Mouse (Mus musculus) bone marrow macrophage, adult 2 months (primary cell): ENCODE data around the gene Tnrc18. TPM values are rescaled to one million over a fixed set of nuclear protein-coding genes. Genes with fewer than 3 reads are reported as not detected.

ENCODE experiments used
- H3K27ac ChIP-seq: 2 replicates; pipeline ENCODE4 v1.5.1; 2012; ENCODE audit warnings: low read depth, low read length; ENCODE audit not compliant: insufficient read depth
- H3K4me1 ChIP-seq: 2 replicates; pipeline ENCODE4 v1.6.1; 2012; ENCODE audit warnings: low read length; ENCODE audit not compliant: control insufficient read depth, insufficient read depth
- H3K4me3 ChIP-seq: 2 replicates; pipeline ENCODE4 v1.5.1; 2012; ENCODE audit warnings: mild to moderate bottlenecking, low read length, moderate library complexity; ENCODE audit not compliant: insufficient read depth
- CTCF ChIP-seq: IDR thresholded peaks from 2 replicates; pipeline ENCODE4 v1.5.1; 2012; ENCODE audit warnings: low read depth, mild to moderate bottlenecking, low read length, moderate library complexity
- POLR2A ChIP-seq: IDR thresholded peaks from 2 replicates; pipeline ENCODE4 v1.6.1; 2012; ENCODE audit warnings: mild to moderate bottlenecking, low read depth, low read length, borderline replicate concordance
- polyA plus RNA-seq: library from polyadenylated mRNA; stranded (reverse); fragments of >200 nt; gene quantifications from 2 replicates; pipeline ENCODE4 v1.2.4, GENCODE M21; 2012; ENCODE audit not compliant: missing spikeins, insufficient read depth, insufficient read length

Gene Tnrc18
- polyA plus RNA-seq, 1 experiment, result 64.5 TPM

GRCm38 (mm10) chr5:142794582-142794981 lies 22.9 kb downstream of the Tnrc18 start:
- no peak for TF ChIP-seq CTCF
- TF ChIP-seq POLR2A, result no peak
- Histone ChIP-seq H3K4me1 (peaks cover 59% of the 10 kb centered on the region), H3K27ac (peak overlapping the region; percentile 88), H3K4me3 (peak overlapping the region; percentile 59)

- Histone ChIP-seq H3K4me3 (peak overlapping the region; percentile 59), H3K4me1 (peaks cover 59% of the 10 kb centered on the region), H3K27ac (peak overlapping the region; percentile 47)
- TF ChIP-seq CTCF, result no peak
- no peak for TF ChIP-seq POLR2A
Measured at GRCm38 (mm10) chr5:142794161-142794560, 23.3 kb downstream of the Tnrc18 start.

GRCm38 (mm10) chr5:142792594-142792993 lies 24.9 kb downstream of the Tnrc18 start:
- H3K4me1 ChIP-seq, result peaks cover 49% of the 10 kb centered on the region
- TF ChIP-seq CTCF (no peak), POLR2A (no peak)
- no peak overlapping the region for H3K4me3 ChIP-seq
- no peak overlapping the region for H3K27ac ChIP-seq

- no peak for TF ChIP-seq POLR2A
- TF ChIP-seq CTCF, result no peak
- Histone ChIP-seq H3K4me1 (peaks cover 30% of the 10 kb centered on the region), H3K4me3 (no peak overlapping the region), H3K27ac (no peak overlapping the region)
Measured at GRCm38 (mm10) chr5:142788279-142788678, 29.2 kb downstream of the Tnrc18 start.

GRCm38 (mm10) chr5:142787304-142787905 lies 30.1 kb downstream of the Tnrc18 start:
- TF ChIP-seq POLR2A (no peak), CTCF (no peak)
- peaks cover 31% of the 10 kb centered on the region for H3K4me1 ChIP-seq
- H3K27ac ChIP-seq, result peak overlapping the region; percentile 49
- no peak overlapping the region for H3K4me3 ChIP-seq

GRCm38 (mm10) chr5:142786709-142787108 lies 30.8 kb downstream of the Tnrc18 start:
- Histone ChIP-seq H3K27ac (peak overlapping the region; percentile 49), H3K4me1 (peaks cover 30% of the 10 kb centered on the region), H3K4me3 (no peak overlapping the region)
- TF ChIP-seq CTCF, result no peak
- no peak for TF ChIP-seq POLR2A

GRCm38 (mm10) chr5:142786215-142786614 lies 31.2 kb downstream of the Tnrc18 start:
- Histone ChIP-seq H3K4me1 (peaks cover 30% of the 10 kb centered on the region), H3K4me3 (no peak overlapping the region), H3K27ac (no peak overlapping the region)
- no peak for TF ChIP-seq POLR2A

GRCm38 (mm10) chr5:142783142-142783540 lies 34.3 kb downstream of the Tnrc18 start:
- Histone ChIP-seq H3K27ac (no peak overlapping the region), H3K4me1 (peaks cover 33% of the 10 kb centered on the region), H3K4me3 (no peak overlapping the region)
- TF ChIP-seq POLR2A, result no peak
- TF ChIP-seq CTCF, result no peak

- Histone ChIP-seq H3K4me3 (no peak overlapping the region), H3K4me1 (peaks cover 32% of the 10 kb centered on the region), H3K27ac (no peak overlapping the region)
- no peak for TF ChIP-seq CTCF
- TF ChIP-seq POLR2A, result no peak
Measured at GRCm38 (mm10) chr5:142782459-142783141, 34.9 kb downstream of the Tnrc18 start.

- TF ChIP-seq POLR2A (no peak), CTCF (no peak)
- H3K27ac ChIP-seq, result no peak overlapping the region
- peaks cover 18% of the 10 kb centered on the region; the same call in 1 of the 2 replicates for H3K4me1 ChIP-seq
- no peak overlapping the region for H3K4me3 ChIP-seq
Measured at GRCm38 (mm10) chr5:142780579-142780978, 36.9 kb downstream of the Tnrc18 start.
